Mouse (Mus musculus) midbrain, embryonic 14.5 days (tissue): ENCODE results near the gene Arhgef12. TPM values are rescaled to one million over a fixed set of nuclear protein-coding genes. Genes with fewer than 3 reads are reported as not detected.
A peak's percentile ranks its signal among the peaks of the same experiment; 100 is the strongest.
"Not testable (repeated sequence)": the region's sequence is repeated elsewhere in the genome, so short reads cannot be mapped to it uniquely, and the experiment has no call there.

ENCODE experiments used
- ATAC-seq: fragments of 200-750 bp; cut with Nextera tagmentation; 2 replicates; pipeline ENCODE4 v1.8.0; 2017; ENCODE audit warnings: moderate number of reproducible peaks, moderate library complexity; ENCODE audit not compliant: low FRiP score, low TSS enrichment
- DNase-seq: peaks from one replicate; pipeline ENCODE4 v3.0.0-alpha.2; 2015
- H3K27ac ChIP-seq: fragments of 300-500 bp; sonication (generic); replicated peaks from 2 replicates; pipeline ENCODE4 v1.5.1; 2014; ENCODE audit warnings: mild to moderate bottlenecking, low read depth, low read length, moderate library complexity
- H3K27me3 ChIP-seq: fragments of 300-500 bp; sonication (generic); 2 replicates; pipeline ENCODE4 v1.6.1; 2014; ENCODE audit warnings: low read length, control low read depth, mixed read lengths; ENCODE audit not compliant: control insufficient read depth, insufficient read depth
- H3K36me3 ChIP-seq: fragments of 300-500 bp; sonication (generic); 2 replicates; pipeline ENCODE4 v1.6.1; 2014; ENCODE audit warnings: low read length, control low read depth; ENCODE audit not compliant: control insufficient read depth, insufficient read depth
- H3K4me1 ChIP-seq: fragments of 300-500 bp; sonication (generic); 2 replicates; pipeline ENCODE4 v1.6.1; 2014; ENCODE audit warnings: mild to moderate bottlenecking, antibody characterized with exemption, low read length, control low read depth; ENCODE audit not compliant: control insufficient read depth, insufficient read depth
- H3K4me2 ChIP-seq: fragments of 300-500 bp; sonication (generic); 2 replicates; pipeline ENCODE4 v1.6.1; 2014; ENCODE audit warnings: mild to moderate bottlenecking, low read length, moderate library complexity
- H3K4me3 ChIP-seq: fragments of 300-500 bp; sonication (generic); replicated peaks from 2 replicates; pipeline ENCODE4 v1.5.1; 2014; ENCODE audit warnings: low read depth, low read length
- H3K9ac ChIP-seq: fragments of 300-500 bp; sonication (generic); replicated peaks from 2 replicates; pipeline ENCODE4 v1.6.1; 2014; ENCODE audit warnings: mild to moderate bottlenecking, low read length, moderate library complexity
- H3K9me3 ChIP-seq: fragments of 300-500 bp; sonication (generic); 2 replicates; pipeline ENCODE4 v1.6.1; 2016; ENCODE audit warnings: low read length, control low read depth, mixed read lengths; ENCODE audit not compliant: control insufficient read depth
- WGBS: fragments of 180-500 bp; shearing (Covaris S2); extraction: QIAGEN DNeasy Blood & Tissue Kit; methylation state at CpG from one replicate; pipeline ENCODE4 v1.1.7; 2014; 5-methylcytosine and 5-hydroxymethylcytosine counted together
- polyA plus RNA-seq: library from polyadenylated mRNA; unstranded; fragments of >200 nt; fragmentation: Nextera tagmentation; extraction: Ambion mirVana; gene quantifications from 2 replicates; pipeline ENCODE4 v1.2.1, GENCODE M21; 2014

Arhgef12 gene
- polyA plus RNA-seq, 1 experiment from 2014 or later = 38.6 TPM

GRCm38 (mm10) chr9:43133525-43133924 is 26.5 kb upstream of the Arhgef12 start:
- WGBS = 79% methylated on average over 3 of the region's 3 CpGs
- ATAC-seq = no peak
- H3K9ac ChIP-seq = no peak overlapping the region

GRCm38 (mm10) chr9:43132380-43132779 is 25.3 kb upstream of the Arhgef12 start:
- Histone ChIP-seq H3K36me3 (no peaks in the 10 kb centered on the region), H3K4me3 (no peak overlapping the region), H3K27ac (no peak overlapping the region), H3K4me1 (no peaks in the 10 kb centered on the region), H3K9ac (no peak overlapping the region), H3K27me3 (no peaks in the 10 kb centered on the region), H3K4me2 (no peak overlapping the region), H3K9me3 (no peaks in the 10 kb centered on the region)
- ATAC-seq = no peak
- WGBS = 40% methylated on average over 4 of the region's 4 CpGs
- no peak for DNase-seq

More at GRCm38 (mm10) chr9:43133525-43133924, 26.5 kb upstream of the Arhgef12 start:
- no peak overlapping the region for H3K4me2 ChIP-seq
- H3K4me3 ChIP-seq = no peak overlapping the region
- H3K27me3 ChIP-seq = no peaks in the 10 kb centered on the region
- no peaks in the 10 kb centered on the region for H3K36me3 ChIP-seq
- no peaks in the 10 kb centered on the region for H3K9me3 ChIP-seq
- no peak overlapping the region for H3K27ac ChIP-seq
- no peaks in the 10 kb centered on the region for H3K4me1 ChIP-seq
- DNase-seq = no peak

GRCm38 (mm10) chr9:43131940-43132339 is 24.9 kb upstream of the Arhgef12 start:
- Histone ChIP-seq H3K4me1 (no peaks in the 10 kb centered on the region), H3K27me3 (no peaks in the 10 kb centered on the region), H3K27ac (no peak overlapping the region), H3K9ac (no peak overlapping the region), H3K4me2 (no peak overlapping the region), H3K36me3 (no peaks in the 10 kb centered on the region), H3K9me3 (no peaks in the 10 kb centered on the region), H3K4me3 (no peak overlapping the region)
- ATAC-seq (no peak), DNase-seq (no peak)
- 80% methylated on average over 5 of the region's 5 CpGs for WGBS

DNA sequence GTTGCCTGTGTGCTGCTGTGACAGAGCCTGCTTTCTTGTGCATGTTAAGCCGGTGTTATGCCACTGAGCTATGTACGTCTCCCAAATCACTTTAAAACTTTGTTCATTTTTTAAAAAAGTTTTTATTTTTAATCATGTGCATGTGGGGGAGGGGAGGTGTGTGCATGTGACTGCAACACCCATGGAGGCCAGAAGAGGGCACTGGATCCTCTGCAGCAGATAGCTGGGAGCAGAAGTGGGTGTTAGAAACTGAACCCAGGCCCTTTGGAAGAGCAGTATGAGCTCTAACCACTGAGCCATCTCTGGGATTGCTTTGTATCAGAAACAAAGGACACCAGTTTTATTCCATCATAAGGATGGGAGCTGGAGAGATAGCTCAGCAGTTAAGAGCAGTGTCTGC is 23.6 kb upstream of the Arhgef12 start:
- H3K9me3 ChIP-seq = no peaks in the 10 kb centered on the region
- no peak overlapping the region for H3K27ac ChIP-seq
- ATAC-seq = no peak
- H3K9ac ChIP-seq = no peak overlapping the region
- H3K27me3 ChIP-seq = no peaks in the 10 kb centered on the region
- H3K4me2 ChIP-seq = no peak overlapping the region
- no peak overlapping the region for H3K4me3 ChIP-seq
- H3K36me3 ChIP-seq = no peaks in the 10 kb centered on the region
- H3K4me1 ChIP-seq = no peaks in the 10 kb centered on the region
- DNase-seq = no peak
- 96% methylated on average over 2 of the region's 2 CpGs for WGBS

- H3K9ac ChIP-seq = no peak overlapping the region
- H3K4me1 ChIP-seq = no peaks in the 10 kb centered on the region
- no peaks in the 10 kb centered on the region for H3K36me3 ChIP-seq
- H3K27ac ChIP-seq = no peak overlapping the region
- DNase-seq = no peak
- WGBS = 72% methylated on average over 10 of the region's 10 CpGs
- H3K27me3 ChIP-seq = no peaks in the 10 kb centered on the region
- no peak overlapping the region for H3K4me3 ChIP-seq
- H3K4me2 ChIP-seq = no peak overlapping the region
- no peaks in the 10 kb centered on the region for H3K9me3 ChIP-seq
- no peak for ATAC-seq
Observed at GRCm38 (mm10) chr9:43127101-43127787, 20.2 kb upstream of the Arhgef12 start.

DNA sequence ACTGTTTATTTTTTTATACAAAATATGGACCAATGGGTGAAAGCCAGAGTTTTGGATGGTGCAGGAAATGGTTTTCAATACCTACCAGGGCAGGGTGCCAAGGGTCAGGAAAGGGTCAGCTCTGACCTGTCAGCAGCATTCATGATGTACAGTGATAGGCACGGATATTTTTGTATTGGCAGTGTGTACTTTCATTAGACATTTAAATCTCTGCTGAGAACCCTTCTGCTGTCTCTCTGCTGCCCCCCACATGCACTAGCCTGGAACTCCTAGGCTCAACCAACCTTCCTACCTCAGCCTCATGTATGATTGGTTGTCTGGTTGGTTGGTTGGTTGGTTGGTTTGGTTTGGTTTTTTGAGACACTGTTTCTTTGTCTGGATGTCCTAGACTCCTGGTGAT is 15.3 kb upstream of the Arhgef12 start:
- no peaks in the 10 kb centered on the region for H3K4me1 ChIP-seq

GRCm38 (mm10) chr9:43121948-43122347 is 14.9 kb upstream of the Arhgef12 start:
- not testable (repeated sequence) for H3K4me2 ChIP-seq, DNase-seq, ATAC-seq, H3K4me1 ChIP-seq, H3K27ac ChIP-seq, H3K27me3 ChIP-seq, H3K4me3 ChIP-seq, H3K9ac ChIP-seq, H3K36me3 ChIP-seq, H3K9me3 ChIP-seq
- 93% methylated on average over 2 of the region's 2 CpGs for WGBS

More for the DNA sequence above, 15.3 kb upstream of the Arhgef12 start:
- H3K27me3 ChIP-seq = no peaks in the 10 kb centered on the region
- no peaks in the 10 kb centered on the region for H3K9me3 ChIP-seq
- H3K27ac ChIP-seq = no peak overlapping the region
- 62% methylated on average over 1 of the region's 1 CpGs for WGBS
- no peak overlapping the region for H3K9ac ChIP-seq
- no peak overlapping the region for H3K4me2 ChIP-seq
- no peak for ATAC-seq
- no peak overlapping the region for H3K4me3 ChIP-seq
- no peak for DNase-seq
- no peaks in the 10 kb centered on the region for H3K36me3 ChIP-seq

DNA sequence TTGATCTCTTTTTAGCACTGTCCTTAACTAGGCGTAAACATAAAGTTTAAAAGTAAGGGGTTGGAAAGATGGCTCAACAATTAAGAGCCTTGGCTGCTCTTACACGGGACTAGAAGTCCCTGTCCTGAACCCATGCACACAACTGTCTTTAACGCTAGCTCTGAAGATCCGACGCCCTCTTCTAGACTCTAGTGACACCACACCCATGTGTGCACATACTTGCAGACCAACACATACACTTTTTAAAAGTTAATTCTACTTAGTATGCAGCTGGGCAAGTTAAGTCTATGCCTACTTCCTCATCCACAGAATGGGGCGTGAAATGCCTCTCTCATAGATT is 9.9 kb upstream of the Arhgef12 start:
- Histone ChIP-seq H3K9ac (no peak overlapping the region), H3K4me3 (no peak overlapping the region), H3K4me2 (peak overlapping the region; percentile 76), H3K9me3 (no peaks in the 10 kb centered on the region), H3K27ac (no peak overlapping the region), H3K36me3 (no peaks in the 10 kb centered on the region), H3K4me1 (peaks cover 10% of the 10 kb centered on the region; the same call in 1 of the 2 replicates), H3K27me3 (no peaks in the 10 kb centered on the region)
- no peak for DNase-seq
- no peak for ATAC-seq
- WGBS = 86% methylated on average over 6 of the region's 6 CpGs
